Mouse (Mus musculus) limb, embryonic 13.5 days (tissue): Measurements from ENCODE around the gene Etv5. TPM values are rescaled to one million over a fixed set of nuclear protein-coding genes. Genes with fewer than 3 reads are reported as not detected.

Source experiments
- ATAC-seq: fragments of 200-750 bp; cut with Nextera tagmentation; 2 replicates; pipeline ENCODE4 v1.8.0; 2017; ENCODE audit warnings: low read depth, moderate number of reproducible peaks, moderate TSS enrichment; ENCODE audit not compliant: low FRiP score
- H3K27ac ChIP-seq: fragments of 300-500 bp; sonication (generic); 2 replicates; pipeline ENCODE4 v1.5.1; 2015; ENCODE audit warnings: inconsistent platforms, mild to moderate bottlenecking, moderate library complexity
- H3K27me3 ChIP-seq: fragments of 300-500 bp; sonication (generic); 2 replicates; pipeline ENCODE4 v1.6.1; 2015; ENCODE audit warnings: mild to moderate bottlenecking, inconsistent platforms
- H3K36me3 ChIP-seq: fragments of 300-500 bp; sonication (generic); 2 replicates; pipeline ENCODE4 v1.6.1; 2015; ENCODE audit warnings: inconsistent platforms, mild to moderate bottlenecking, moderate library complexity
- H3K4me1 ChIP-seq: fragments of 300-500 bp; sonication (generic); 2 replicates; pipeline ENCODE4 v1.6.1; 2015; ENCODE audit warnings: inconsistent platforms
- H3K4me2 ChIP-seq: fragments of 300-500 bp; sonication (generic); replicated peaks from 2 replicates; pipeline ENCODE4 v1.6.1; 2015; ENCODE audit warnings: inconsistent platforms, mild to moderate bottlenecking, moderate library complexity
- H3K4me3 ChIP-seq: fragments of 300-500 bp; sonication (generic); 2 replicates; pipeline ENCODE4 v1.5.1; 2015; ENCODE audit warnings: moderate library complexity, mild to moderate bottlenecking, inconsistent platforms
- H3K9ac ChIP-seq: fragments of 300-500 bp; sonication (generic); 2 replicates; pipeline ENCODE4 v1.6.1; 2015; ENCODE audit warnings: mild to moderate bottlenecking, inconsistent platforms
- H3K9me3 ChIP-seq: fragments of 300-500 bp; sonication (generic); 2 replicates; pipeline ENCODE4 v1.6.1; 2016; ENCODE audit warnings: inconsistent platforms
- WGBS: fragments of 180-500 bp; shearing (Covaris S2); methylation state at CpG from one replicate; pipeline ENCODE4 v1.1.7; 2015; 5-methylcytosine and 5-hydroxymethylcytosine counted together
- polyA plus RNA-seq: library from polyadenylated mRNA; unstranded; fragments of >200 nt; fragmentation: Nextera tagmentation; extraction: Ambion mirVana; gene quantifications from 2 replicates; pipeline ENCODE4 v1.2.1, GENCODE M21; 2015

The Etv5 gene
- polyA plus RNA-seq, 1 experiment from 2014 or later, result 45.8 TPM

- H3K9me3 ChIP-seq, result no peaks in the 10 kb centered on the region
- no peak overlapping the region for H3K27ac ChIP-seq
- peaks cover 32% of the 10 kb centered on the region for H3K4me1 ChIP-seq
- no peak for ATAC-seq
- H3K27me3 ChIP-seq, result no peaks in the 10 kb centered on the region
- peaks cover 17% of the 10 kb centered on the region for H3K36me3 ChIP-seq
- H3K4me2 ChIP-seq, result no peak overlapping the region
- WGBS, result 85% methylated on average over 7 of the region's 7 CpGs
- H3K9ac ChIP-seq, result no peak overlapping the region
- no peak overlapping the region for H3K4me3 ChIP-seq
These were observed 12.7 kb downstream of the Etv5 start for GRCm38 (mm10) chr16:22426866-22427265.

GRCm38 (mm10) chr16:22422256-22422655 lies 17.3 kb downstream of the Etv5 start:
- Histone ChIP-seq H3K36me3 (peaks cover 27% of the 10 kb centered on the region), H3K27ac (no peak overlapping the region), H3K4me1 (0 out of 2 replicates have a peak, but pooled peaks cover 4% of the 10 kb centered on the region), H3K9me3 (no peaks in the 10 kb centered on the region), H3K4me2 (no peak overlapping the region), H3K4me3 (no peak overlapping the region), H3K9ac (no peak overlapping the region), H3K27me3 (no peaks in the 10 kb centered on the region)
- ATAC-seq, result no peak
- WGBS, result 80% methylated on average over 5 of the region's 5 CpGs

- H3K4me1 ChIP-seq, result peaks cover 5% of the 10 kb centered on the region; the same call in 1 of the 2 replicates
- H3K27me3 ChIP-seq, result no peaks in the 10 kb centered on the region
- H3K9me3 ChIP-seq, result no peaks in the 10 kb centered on the region
- ATAC-seq, result no peak
- peaks cover 25% of the 10 kb centered on the region for H3K36me3 ChIP-seq
- H3K9ac ChIP-seq, result no peak overlapping the region
- WGBS, result 93% methylated on average over 7 of the region's 7 CpGs
- no peak overlapping the region for H3K27ac ChIP-seq
- H3K4me2 ChIP-seq, result no peak overlapping the region
- no peak overlapping the region for H3K4me3 ChIP-seq
These were observed 21.6 kb downstream of the Etv5 start for GRCm38 (mm10) chr16:22417931-22418330.

- no peak overlapping the region for H3K4me3 ChIP-seq
- H3K27ac ChIP-seq, result no peak overlapping the region
- H3K4me1 ChIP-seq, result peaks cover 14% of the 10 kb centered on the region
- no peak for ATAC-seq
- H3K9me3 ChIP-seq, result no peaks in the 10 kb centered on the region
- no peak overlapping the region for H3K9ac ChIP-seq
- peaks cover 22% of the 10 kb centered on the region for H3K36me3 ChIP-seq
- H3K27me3 ChIP-seq, result no peaks in the 10 kb centered on the region
- no peak overlapping the region for H3K4me2 ChIP-seq
- 88% methylated on average over 8 of the region's 8 CpGs for WGBS
These were observed 22.5 kb downstream of the Etv5 start for GRCm38 (mm10) chr16:22417044-22417443.

- H3K4me3 ChIP-seq, result no peak overlapping the region
- H3K9me3 ChIP-seq, result no peaks in the 10 kb centered on the region
- no peak overlapping the region for H3K27ac ChIP-seq
- H3K4me2 ChIP-seq, result no peak overlapping the region
- H3K36me3 ChIP-seq, result peaks cover 24% of the 10 kb centered on the region
- no peak for ATAC-seq
- H3K9ac ChIP-seq, result no peak overlapping the region
- 72% methylated on average over 6 of the region's 6 CpGs for WGBS
- peaks cover 20% of the 10 kb centered on the region for H3K4me1 ChIP-seq
- no peaks in the 10 kb centered on the region for H3K27me3 ChIP-seq
These were observed 23.2 kb downstream of the Etv5 start for GRCm38 (mm10) chr16:22416140-22416848.

- WGBS, result 87% methylated on average over 9 of the region's 9 CpGs
- Histone ChIP-seq H3K36me3 (peaks cover 36% of the 10 kb centered on the region), H3K27me3 (no peaks in the 10 kb centered on the region), H3K4me1 (peaks cover 15% of the 10 kb centered on the region), H3K27ac (no peak overlapping the region), H3K9me3 (no peaks in the 10 kb centered on the region), H3K9ac (no peak overlapping the region), H3K4me2 (no peak overlapping the region), H3K4me3 (no peak overlapping the region)
- ATAC-seq, result no peak
These were observed 25.2 kb downstream of the Etv5 start for GRCm38 (mm10) chr16:22414205-22414754.

GRCm38 (mm10) chr16:22412459-22413229 lies 26.9 kb downstream of the Etv5 start:
- Histone ChIP-seq H3K36me3 (peaks cover 33% of the 10 kb centered on the region), H3K4me1 (peaks cover 15% of the 10 kb centered on the region), H3K27me3 (no peaks in the 10 kb centered on the region), H3K4me3 (no peak overlapping the region), H3K4me2 (no peak overlapping the region), H3K9ac (no peak overlapping the region), H3K27ac (no peak overlapping the region), H3K9me3 (no peaks in the 10 kb centered on the region)
- 49% methylated on average over 16 of the region's 16 CpGs for WGBS
- no peak for ATAC-seq

- Histone ChIP-seq H3K4me3 (no peak overlapping the region), H3K27me3 (no peaks in the 10 kb centered on the region), H3K27ac (no peak overlapping the region), H3K9ac (no peak overlapping the region), H3K36me3 (peaks cover 25% of the 10 kb centered on the region), H3K9me3 (no peaks in the 10 kb centered on the region), H3K4me1 (peaks cover 15% of the 10 kb centered on the region), H3K4me2 (no peak overlapping the region)
- no peak for ATAC-seq
- 35% methylated on average over 11 of the region's 11 CpGs for WGBS
These were observed 27.8 kb downstream of the Etv5 start for GRCm38 (mm10) chr16:22411764-22412163.

- no peak overlapping the region for H3K9ac ChIP-seq
- H3K4me2 ChIP-seq, result no peak overlapping the region
- no peak overlapping the region for H3K4me3 ChIP-seq
- peaks cover 32% of the 10 kb centered on the region for H3K4me1 ChIP-seq
- no peaks in the 10 kb centered on the region for H3K9me3 ChIP-seq
- no peak for ATAC-seq
- peaks cover 25% of the 10 kb centered on the region for H3K36me3 ChIP-seq
- H3K27me3 ChIP-seq, result no peaks in the 10 kb centered on the region
- 82% methylated on average over 5 of the region's 5 CpGs for WGBS
- no peak overlapping the region for H3K27ac ChIP-seq
These were observed 29.5 kb downstream of the Etv5 start for GRCm38 (mm10) chr16:22410000-22410399.

GRCm38 (mm10) chr16:22408642-22409360 lies 30.7 kb downstream of the Etv5 start:
- WGBS, result 88% methylated on average over 8 of the region's 8 CpGs

GRCm38 (mm10) chr16:22406747-22407146 lies 32.8 kb downstream of the Etv5 start:
- Histone ChIP-seq H3K27me3 (no peaks in the 10 kb centered on the region), H3K36me3 (peaks cover 25% of the 10 kb centered on the region), H3K4me2 (no peak overlapping the region), H3K27ac (no peak overlapping the region), H3K4me3 (no peak overlapping the region), H3K9me3 (no peaks in the 10 kb centered on the region), H3K4me1 (peaks cover 20% of the 10 kb centered on the region), H3K9ac (no peak overlapping the region)
- no peak for ATAC-seq
- WGBS, result 92% methylated on average over 4 of the region's 4 CpGs

More at GRCm38 (mm10) chr16:22408642-22409360, 30.7 kb downstream of the Etv5 start:
- no peak overlapping the region for H3K4me2 ChIP-seq
- no peaks in the 10 kb centered on the region for H3K9me3 ChIP-seq
- no peak overlapping the region for H3K4me3 ChIP-seq
- no peaks in the 10 kb centered on the region for H3K27me3 ChIP-seq
- H3K36me3 ChIP-seq, result peaks cover 24% of the 10 kb centered on the region
- H3K27ac ChIP-seq, result no peak overlapping the region
- no peak for ATAC-seq
- no peak overlapping the region for H3K9ac ChIP-seq
- H3K4me1 ChIP-seq, result peaks cover 32% of the 10 kb centered on the region

- H3K9ac ChIP-seq, result no peak overlapping the region
- no peak overlapping the region for H3K27ac ChIP-seq
- no peaks in the 10 kb centered on the region for H3K9me3 ChIP-seq
- peaks cover 23% of the 10 kb centered on the region for H3K36me3 ChIP-seq
- H3K4me2 ChIP-seq, result no peak overlapping the region
- no peaks in the 10 kb centered on the region for H3K27me3 ChIP-seq
- H3K4me3 ChIP-seq, result no peak overlapping the region
- WGBS, result 88% methylated on average over 4 of the region's 4 CpGs
- peaks cover 17% of the 10 kb centered on the region; the same call in 1 of the 2 replicates for H3K4me1 ChIP-seq
- ATAC-seq, result no peak
These were observed 33.5 kb downstream of the Etv5 start for GRCm38 (mm10) chr16:22406050-22406449.
